Mouse (Mus musculus) fibroblast of lung, adult 2 months (primary cell): ENCODE measurements around the gene Cfap45.

Experiments
- DNase-seq: peaks from one replicate; pipeline ENCODE4 v3.0.0-alpha.2; 2011; ENCODE audit warnings: low read depth

The Cfap45 gene

DNA sequence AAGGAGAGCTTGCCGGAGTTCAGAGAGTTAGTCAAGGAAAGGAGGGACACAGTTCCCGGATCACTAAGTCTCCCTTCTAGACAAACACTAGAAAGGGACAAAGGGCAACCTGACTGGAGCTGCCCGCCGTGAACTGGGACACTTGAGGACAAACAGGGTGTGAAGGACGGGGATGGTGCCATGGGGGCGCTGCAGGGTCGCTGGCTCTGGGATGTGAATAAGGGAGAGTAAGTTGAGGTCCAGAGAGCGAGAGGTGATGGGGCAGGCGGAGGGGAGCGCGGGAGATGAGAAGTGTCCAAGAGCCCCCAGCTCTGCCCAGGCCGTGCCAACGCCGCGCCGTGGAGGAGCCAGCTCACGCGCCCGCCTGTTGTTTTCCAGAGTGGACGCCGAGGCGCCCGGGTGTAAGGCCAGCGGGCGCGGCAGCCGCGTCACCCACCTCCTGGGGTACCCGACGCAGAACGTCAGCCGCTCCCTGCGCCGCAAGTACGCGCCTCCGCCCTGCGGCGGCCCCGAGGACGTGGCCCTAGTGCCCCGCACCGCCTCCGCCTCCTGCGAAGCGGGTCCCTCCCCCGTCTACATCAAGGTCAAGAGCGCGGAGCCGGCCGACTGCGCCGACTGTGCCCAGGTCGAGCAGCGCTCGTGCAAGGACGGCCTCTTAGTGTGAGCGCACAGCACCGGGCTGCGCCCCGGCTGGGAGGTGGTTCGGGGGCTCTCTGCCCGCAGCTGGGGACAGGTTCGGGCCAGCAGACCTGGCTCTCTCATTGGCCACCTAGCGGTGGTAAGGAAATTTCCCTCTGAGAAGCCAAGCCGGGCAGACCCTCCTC is 42.3 kb downstream of the Cfap45 start:
- DNase-seq: peak; percentile 27

DNA sequence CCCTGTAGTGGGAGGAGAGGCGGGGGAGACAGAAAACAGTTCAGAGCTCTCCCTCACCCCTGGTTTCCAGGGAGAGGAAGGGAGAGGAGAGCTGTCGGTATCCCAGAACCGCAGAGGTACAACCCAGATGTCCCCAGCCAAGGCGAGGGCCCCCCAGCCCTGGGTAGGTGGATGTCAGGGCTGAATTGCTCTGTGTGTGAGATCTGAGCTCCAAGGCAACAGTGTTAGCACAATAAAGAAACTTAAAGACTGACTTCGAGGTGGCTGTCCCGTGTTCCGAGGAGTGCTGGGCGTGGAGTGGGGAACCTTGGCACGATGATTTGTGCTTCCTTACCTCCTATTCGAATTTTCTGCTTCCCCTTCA is 42.8 kb downstream of the Cfap45 start:
- no peak for DNase-seq

DNA sequence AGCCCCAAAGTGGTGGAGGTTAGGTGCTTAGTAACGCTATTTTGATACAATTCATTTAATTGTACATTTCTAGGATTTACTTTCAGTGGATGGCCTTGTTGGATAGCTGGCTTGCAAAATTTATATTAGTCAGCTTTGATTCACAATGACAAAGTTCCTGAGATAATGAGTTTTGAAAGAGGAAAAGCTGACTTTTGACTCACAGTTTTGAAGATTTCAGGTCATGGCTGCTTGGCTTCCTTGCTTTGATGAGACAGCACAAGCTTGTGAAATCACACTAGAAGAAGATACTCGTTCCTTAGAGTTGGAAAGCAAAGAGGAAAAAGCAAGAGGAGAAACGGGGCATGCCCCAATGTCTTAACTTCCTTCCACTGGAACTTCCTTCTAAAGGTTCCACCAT is 45.5 kb downstream of the Cfap45 start:
- DNase-seq: no peak

- DNase-seq: no peak
Observed at GRCm38 (mm10) chr1:172567758-172568157, 47.2 kb downstream of the Cfap45 start.

GRCm38 (mm10) chr1:172580116-172580515 is 59.5 kb downstream of the Cfap45 start:
- DNase-seq: peak; percentile 51

DNA sequence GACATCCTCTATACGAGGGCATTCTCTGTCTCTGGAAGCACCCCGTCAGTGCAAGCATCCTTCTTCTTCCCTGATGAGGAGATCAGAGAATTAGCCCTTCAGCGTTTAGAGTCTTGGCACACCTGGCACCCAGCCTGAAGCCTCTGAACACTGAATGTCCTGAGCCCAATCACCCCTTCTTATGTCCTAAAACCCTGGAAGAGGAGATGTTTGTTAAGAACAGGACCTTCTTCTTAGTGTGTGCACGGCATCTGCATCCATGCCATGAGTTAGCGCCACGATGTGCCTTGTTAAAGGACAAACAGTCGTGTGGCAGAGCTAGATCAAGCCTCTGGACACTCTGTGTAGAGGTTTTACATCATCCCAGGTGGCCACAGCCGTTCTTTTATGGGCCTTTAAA is 61.8 kb downstream of the Cfap45 start:
- no peak for DNase-seq

DNA sequence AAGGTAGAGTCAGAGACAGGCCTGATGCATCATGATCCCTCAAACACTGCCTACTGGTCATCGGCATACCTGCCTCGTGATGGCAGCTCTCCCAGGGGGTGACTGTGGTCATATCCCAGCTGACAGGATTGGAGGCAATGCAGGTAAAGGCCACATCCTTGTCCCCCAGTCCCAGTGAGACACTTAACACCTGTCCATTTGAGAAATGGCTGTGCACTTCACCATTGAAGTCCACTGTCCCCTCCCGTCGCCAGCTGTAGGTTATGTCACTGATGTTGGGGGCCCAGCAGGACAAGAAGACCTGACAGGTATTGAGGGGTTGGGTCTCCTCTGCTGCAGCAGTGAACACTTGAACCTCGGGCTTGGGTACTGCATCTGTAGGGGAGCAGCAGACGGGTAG is 63.7 kb downstream of the Cfap45 start:
- no peak for DNase-seq

- no peak for DNase-seq
Observed at GRCm38 (mm10) chr1:172585026-172585425, 64.4 kb downstream of the Cfap45 start.

DNA sequence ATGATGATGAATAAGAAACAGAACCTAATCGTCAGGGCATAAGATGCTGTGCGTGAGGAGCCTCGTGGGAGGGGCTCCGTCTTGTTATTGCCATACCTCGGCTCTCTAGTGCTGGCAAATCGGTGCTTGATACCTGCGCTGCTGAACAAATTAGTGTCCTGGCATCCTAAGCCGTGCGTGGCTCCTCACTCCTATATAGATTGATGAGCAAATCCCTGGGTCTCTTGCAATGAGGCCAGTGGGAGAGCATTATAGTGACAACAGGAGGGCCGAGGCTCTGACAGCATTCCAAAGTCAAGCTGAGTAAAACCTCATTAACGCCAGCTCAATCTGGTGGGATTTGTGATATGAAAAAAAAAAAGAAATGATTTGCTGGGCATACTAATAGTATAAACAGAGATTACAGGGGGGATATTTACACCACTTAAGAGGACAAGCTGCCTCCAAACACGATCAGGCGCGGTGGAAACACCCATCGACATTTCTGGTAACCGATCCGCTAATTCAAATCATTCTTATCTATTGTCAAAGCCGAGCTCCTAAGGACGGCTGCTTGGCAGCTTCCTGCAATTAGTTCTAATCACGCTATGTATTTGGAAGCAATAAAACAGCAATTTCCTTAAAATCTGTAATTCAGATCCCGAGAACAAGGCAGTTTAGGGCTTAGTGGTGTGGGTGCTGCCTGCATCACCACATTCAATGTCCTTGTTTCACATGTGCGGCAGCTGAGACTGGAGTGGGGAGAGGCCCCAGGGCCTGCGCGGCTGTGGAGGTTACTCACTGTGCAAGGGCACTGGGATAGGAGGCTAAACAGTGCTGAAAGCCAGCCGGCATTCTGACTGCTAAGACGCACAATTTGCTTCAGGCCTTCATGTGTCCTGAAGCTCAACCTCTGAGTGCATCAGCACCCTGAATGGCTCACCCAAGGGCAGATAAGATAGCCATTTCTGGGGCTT is 65.3 kb downstream of the Cfap45 start:
- DNase-seq: no peak

DNA sequence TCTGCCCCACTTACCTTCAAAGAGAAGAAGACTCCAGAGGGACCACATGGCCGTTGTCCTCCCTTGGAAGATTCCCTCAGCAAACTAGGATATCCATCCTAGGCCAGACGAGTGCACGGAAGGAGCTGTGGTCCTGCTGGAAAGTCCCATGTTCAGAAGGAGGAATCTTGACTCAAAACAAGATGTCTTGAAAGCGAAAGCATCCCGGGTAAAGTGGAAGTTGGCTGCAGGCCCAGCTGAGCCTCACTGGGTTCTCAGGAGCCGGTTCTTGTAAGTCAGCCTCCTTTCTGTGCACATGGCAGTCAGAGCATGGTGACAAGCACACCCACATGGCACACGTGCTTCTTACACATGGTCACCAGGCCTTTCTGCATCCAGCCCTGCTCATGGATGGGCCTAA is 69.8 kb downstream of the Cfap45 start, which contains the start of gene Slamf8:
Gene Slamf8 (minus strand): TSS at position 184 of the 400 bp plus-strand sequence.
- DNase-seq: peak; percentile 24

DNA sequence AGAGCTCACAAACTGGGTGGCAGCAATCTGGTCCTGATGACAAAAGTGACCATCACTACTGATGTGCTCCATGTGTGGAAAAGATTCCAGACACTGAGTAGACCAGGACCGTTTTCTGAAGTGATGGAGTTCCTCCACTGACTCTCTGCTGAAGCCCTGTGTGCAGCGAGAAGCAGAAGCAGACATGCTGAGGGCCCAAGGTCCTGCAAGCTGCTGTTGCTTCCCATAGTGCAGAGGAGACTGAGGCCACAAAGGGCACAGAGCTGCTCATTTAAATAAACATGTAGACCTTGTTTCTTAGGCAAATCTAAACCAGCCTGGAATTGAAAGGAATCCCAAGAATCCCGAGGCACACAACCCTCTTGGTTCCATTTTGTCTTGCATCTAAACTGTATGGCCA is 72.7 kb downstream of the Cfap45 start:
- no peak for DNase-seq

DNA sequence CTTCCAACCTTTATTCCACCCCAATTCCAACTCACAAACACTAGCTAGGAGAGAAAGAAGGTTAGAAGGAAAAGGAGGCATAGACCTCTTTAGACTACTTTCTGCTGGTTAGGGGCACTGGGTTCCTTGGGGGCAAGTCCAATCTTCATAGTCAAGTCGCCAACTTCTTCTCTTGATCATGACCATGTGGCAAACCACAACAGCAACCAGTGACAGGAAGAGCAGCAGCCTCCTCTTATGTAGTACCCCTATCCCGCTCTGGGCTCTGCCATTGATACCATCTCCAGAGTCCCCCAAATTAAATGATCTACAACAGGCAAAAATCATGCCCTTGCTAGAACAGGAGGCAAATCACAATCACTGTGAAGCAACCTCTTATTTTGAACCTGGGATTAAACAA is 73.4 kb downstream of the Cfap45 start:
- no peak for DNase-seq

- DNase-seq: peak; percentile 2
Observed at GRCm38 (mm10) chr1:172594495-172594894, 73.9 kb downstream of the Cfap45 start.
